Mouse (Mus musculus) neutrophil, adult 5-6 weeks (primary cell): Measurements from ENCODE around the gene Ppt1. TPM values are rescaled to one million over a fixed set of nuclear protein-coding genes. Genes with fewer than 3 reads are reported as not detected.
A peak's percentile ranks its signal among the peaks of the same experiment; 100 is the strongest.

Experiments
- ATAC-seq: fragments of 151-379, 151-347 bp; 2 replicates; pipeline ENCODE4 v1.8.0; 2017; ENCODE audit warnings: mild to moderate bottlenecking, moderate TSS enrichment; ENCODE audit not compliant: insufficient number of reproducible peaks, poor library complexity, low FRiP score, severe bottlenecking; ENCODE audit errors: extremely low read depth
- total RNA-seq: library from RNA; stranded (forward); fragments of 200-1000 nt; gene quantifications from 2 replicates; pipeline ENCODE4 v1.2.3, GENCODE M21; 2017

The Ppt1 gene
- total RNA-seq, 1 experiment from 2014 or later, result 219 TPM

- ATAC-seq, result no peak
Observed at GRCm38 (mm10) chr4:122859096-122859674, 23.1 kb downstream of the Ppt1 start.

DNA sequence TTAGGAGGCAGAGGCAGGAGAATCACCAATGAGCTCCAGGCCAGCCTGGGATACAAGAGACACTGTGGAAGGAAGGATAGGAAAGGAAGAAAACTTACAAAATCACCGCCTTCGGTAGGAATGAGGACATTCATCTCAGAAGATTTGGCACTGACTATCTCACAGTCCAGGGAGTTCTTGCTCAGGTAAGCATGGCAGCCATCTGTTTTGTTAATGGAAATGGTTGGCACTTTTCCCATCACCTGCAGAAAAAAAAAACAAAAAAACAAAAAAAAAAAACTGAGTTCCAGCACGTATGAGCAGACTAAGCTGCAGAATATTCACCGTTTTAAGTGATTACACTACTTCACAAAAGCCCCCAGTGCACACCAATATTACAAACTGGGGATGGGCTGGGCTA is 25.8 kb downstream of the Ppt1 start:
- no peak for ATAC-seq

DNA sequence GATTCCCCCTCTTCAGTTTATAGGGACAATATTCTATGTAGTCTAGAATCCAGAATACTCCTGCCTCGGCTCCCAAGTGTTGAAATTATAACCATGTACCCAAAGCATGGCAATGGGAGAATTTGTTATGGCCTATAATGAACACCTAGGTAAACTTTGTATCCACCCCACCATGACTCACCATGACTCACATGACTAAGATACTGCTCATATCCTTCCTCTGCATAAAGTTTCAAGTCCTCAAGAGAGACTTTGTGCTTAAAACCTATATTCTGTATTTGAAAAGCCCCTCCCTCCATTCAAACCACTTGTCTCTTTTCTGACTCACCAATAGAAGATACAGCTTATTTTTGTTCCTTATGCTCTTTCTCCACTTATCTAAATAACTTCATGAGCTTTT is 32.0 kb downstream of the Ppt1 start:
- no peak for ATAC-seq

DNA sequence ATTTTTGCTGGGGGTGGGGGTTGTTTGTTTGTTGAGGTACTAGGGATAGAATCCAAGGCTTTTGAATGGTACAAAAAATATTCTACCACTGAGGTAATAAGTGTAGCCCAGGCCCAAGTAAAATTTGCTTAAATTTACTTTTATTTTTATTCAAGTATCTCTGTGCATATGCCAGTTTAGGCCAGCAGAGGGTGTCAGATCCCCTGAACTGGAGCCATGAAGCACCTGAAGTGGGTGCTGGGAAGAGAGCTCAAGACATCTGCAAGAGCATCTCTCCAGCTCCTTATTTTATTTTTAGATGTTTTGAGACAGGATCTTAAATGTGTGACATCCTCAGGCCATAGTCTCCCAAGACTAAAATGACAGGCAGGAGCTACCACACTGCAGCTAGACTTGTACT is 34.0 kb downstream of the Ppt1 start:
- peak; percentile 57 for ATAC-seq

GRCm38 (mm10) chr4:122870741-122871140 is 34.7 kb downstream of the Ppt1 start:
- no peak for ATAC-seq

DNA sequence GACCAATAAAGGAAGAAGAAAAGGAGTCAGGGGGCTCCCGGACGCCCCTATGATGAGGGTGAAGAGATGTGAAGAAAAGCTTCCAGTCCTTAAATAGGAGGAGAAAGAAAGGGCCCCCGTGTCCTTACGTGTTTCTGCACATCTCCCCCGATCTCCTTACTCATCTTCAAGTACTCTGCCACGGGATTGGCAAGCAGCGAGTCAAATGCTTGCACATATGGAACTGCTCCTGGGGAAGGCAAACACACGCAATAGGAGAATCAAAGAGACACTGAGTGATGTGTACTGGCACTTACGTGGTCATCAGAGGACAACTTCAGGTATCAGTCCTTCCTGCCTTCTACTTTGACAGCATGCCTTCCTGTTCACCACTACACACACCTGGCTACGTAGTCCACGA is 35.2 kb downstream of the Ppt1 start:
- no peak for ATAC-seq

DNA sequence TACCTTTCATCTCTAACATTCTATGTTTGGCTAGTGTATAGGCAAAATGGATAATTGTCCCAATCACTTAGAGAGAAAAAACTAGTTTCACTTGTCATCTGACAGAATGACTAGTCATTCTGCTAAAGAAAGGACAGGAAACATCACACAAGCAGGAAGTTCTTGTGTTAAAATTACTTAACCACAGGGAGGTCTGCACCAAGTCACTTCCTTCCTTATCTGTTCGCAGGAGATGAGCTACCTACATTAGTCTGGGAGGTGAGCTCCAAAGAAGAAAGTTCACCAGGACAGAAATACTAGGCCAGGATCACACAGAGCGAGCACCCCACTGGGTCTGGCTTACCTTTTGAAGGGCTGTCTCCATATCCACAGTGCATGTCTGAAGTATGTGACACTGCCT is 35.9 kb downstream of the Ppt1 start:
- peak; percentile 81 for ATAC-seq

- ATAC-seq, result no peak
Observed at GRCm38 (mm10) chr4:122873003-122873402, 37.0 kb downstream of the Ppt1 start.

DNA sequence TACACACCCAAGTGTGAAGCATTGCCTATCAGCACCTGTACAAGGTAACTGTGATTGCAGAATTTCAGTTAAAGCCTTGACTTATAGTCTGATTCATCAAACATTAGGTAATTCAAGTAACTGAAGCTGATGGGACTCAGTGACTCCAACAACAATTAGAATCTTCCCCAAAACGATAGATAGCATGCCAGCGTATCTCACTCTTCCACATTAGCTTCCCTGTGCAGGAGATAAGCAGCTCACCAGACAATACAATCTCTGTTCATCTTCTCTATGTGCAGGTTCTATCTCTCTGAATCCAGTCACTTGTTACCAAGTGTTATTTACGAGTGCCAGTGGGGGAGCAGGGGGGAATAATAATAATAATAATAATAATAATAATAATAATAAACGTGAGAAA is 37.5 kb downstream of the Ppt1 start:
- ATAC-seq, result no peak

- ATAC-seq, result peak; percentile 70; the same call in 1 of the 2 replicates
Observed at GRCm38 (mm10) chr4:122878333-122879070, 42.5 kb downstream of the Ppt1 start.

GRCm38 (mm10) chr4:122882544-122882943 is 46.5 kb downstream of the Ppt1 start:
- ATAC-seq, result no peak

DNA sequence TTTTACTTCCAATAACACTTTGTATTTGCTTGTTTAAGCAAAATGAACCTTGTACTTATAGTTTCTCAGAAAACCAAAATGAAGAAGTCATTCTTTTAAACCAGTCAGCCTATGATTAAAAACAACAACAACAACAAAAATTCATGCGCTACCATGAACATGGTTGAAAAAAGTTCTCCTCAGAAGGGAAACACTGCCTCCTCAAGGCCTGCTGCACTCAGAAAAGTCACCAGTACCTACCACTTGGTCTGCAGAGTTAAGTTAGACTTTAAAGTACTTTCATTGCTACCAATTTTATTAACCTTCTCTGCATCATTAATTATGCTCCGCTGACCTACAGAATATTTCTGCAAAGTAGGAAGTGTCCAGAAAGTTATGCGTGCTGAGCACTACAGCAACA is 47.3 kb downstream of the Ppt1 start:
- ATAC-seq, result no peak

DNA sequence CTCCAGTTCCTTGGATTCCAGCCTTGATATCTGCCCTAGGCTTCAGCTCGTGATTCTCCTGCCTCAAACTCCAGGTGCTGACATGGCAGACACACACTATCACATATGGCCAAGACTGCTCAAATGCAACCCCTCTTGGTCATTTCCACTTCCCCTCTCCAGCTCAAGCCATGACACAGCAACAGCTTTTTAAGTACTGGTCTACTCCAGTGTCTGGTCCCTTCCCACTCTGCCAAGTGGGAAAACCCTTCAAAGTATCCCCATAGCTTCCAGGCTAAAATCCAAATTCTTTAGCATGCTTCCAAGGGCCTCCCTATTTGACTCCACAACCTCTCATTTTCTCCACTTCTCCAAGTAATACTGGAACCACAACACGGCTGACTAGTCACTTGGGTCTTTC is 48.0 kb downstream of the Ppt1 start:
- ATAC-seq, result no peak

DNA sequence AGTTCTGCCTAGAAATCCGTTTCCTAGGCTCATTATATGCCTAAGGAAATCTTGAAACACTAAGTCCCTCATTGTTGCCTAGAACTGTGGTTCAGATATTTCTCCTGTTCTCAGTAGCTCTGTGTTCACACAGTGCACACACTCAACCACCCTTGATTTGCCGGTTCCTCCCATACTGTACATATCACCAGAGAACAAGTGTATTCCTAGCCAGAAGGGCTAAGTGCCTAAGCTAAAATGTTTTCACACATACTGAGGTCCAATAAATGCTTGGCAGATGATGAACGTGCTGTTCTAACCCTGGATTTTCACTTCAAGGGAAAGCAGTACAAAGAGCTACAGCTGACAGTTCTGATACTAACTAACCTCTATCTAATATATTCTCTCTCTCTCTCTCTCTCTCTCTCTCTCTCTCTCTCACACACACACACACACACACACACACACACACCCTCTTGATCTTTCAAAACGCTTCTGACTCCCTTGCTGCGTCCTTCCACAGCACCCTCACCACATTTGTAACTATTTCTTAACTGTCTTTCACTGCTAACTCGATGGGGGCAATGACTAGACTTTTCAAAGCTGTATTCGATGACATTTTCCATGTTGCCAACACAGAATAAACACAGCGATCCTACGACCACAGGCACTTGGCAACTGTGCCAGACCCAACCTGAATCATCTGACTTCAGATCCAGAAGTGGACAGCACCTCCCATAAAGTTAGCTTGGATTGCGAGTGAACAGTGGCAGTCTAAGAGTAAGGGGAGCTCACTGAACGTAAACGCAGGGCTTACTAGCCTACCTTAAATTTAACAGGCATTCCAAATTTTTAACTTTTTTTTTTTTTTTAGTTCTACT is 48.7 kb downstream of the Ppt1 start:
- ATAC-seq, result no peak

GRCm38 (mm10) chr4:122885768-122886578 is 49.9 kb downstream of the Ppt1 start, which contains the start of gene Cap1:
Gene Cap1, minus strand, starts transcription at chr4:122886056.
- peak; percentile 85 for ATAC-seq

- no peak for ATAC-seq
Observed at GRCm38 (mm10) chr4:122886579-122887254, 50.7 kb downstream of the Ppt1 start.

DNA sequence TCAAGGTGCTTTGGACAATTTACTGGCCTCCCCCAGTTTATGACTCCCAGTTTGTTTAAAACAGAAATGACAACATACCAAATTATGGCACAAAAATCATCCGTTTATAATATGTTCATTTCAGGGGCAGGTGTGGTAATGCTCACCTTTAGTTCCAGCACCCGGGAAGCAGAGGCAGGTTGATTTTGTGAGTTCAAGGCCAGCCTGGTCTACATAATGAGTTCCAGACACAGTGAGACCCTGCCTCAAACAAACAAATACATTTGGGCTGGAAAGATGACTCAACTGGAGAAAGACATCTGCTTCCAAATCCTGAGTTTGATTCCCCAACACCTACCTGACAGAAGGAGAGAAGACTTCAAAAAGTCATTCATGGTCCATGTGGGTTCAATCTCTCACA is 51.3 kb downstream of the Ppt1 start:
- ATAC-seq, result no peak

DNA sequence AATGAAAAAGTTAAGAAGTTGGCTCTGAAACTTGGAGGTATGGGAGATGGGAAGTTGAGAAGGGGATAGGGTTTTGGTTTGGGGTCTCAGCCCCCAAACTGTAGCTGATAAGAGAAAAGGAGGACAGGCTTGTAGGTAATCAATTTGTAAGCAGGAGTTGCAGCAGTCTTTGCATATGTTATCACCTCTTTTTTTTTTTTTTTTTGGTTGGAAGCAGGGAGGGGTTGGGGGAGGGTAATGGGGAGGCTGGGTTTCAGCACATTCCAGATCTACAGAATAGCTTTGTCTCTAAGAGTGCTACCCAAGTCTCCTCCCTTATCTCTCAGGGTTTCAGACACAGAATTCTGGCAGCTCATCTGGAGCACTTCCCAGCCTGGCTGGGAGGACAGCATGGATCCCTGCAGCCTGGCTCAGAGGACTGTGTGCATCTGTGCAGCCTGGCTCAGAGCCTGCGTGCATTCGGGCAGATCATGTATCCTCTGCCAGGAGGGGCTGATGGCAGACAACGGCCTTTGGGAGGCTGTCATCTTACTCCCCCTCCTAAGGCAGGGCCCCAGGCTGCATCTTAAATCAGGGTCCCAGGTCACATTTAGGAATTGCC is 54.9 kb downstream of the Ppt1 start:
- ATAC-seq, result no peak
